Mouse (Mus musculus) effector memory CD4-positive, alpha-beta T cell, adult 7 months (primary cell): ENCODE measurements around the gene Tas2r113. TPM values are rescaled to one million over a fixed set of nuclear protein-coding genes. Genes with fewer than 3 reads are reported as not detected.

ENCODE experiments used
- polyA plus RNA-seq: library from polyadenylated mRNA; unstranded; fragments of 100-300 nt; shearing (Covaris generic); gene quantifications from one replicate; pipeline ENCODE4 v1.2.1, GENCODE M21; 2017

Tas2r113 gene
- not detected for polyA plus RNA-seq

GRCm38 (mm10) chr6:132892711-132893110, at the start of gene Tas2r113:
TSS of gene Tas2r113 (plus strand) at chr6:132893011.

GRCm38 (mm10) chr6:132846842-132847241, 46.0 kb upstream of the Tas2r113 start, which contains the start of gene Tas2r123:
TSS of gene Tas2r123 (plus strand) at chr6:132847142.

GRCm38 (mm10) chr6:132855138-132855537, 37.7 kb upstream of the Tas2r113 start, which contains the start of gene Tas2r116:
TSS of gene Tas2r116 (plus strand) at chr6:132855438.

GRCm38 (mm10) chr6:132867708-132868107, 25.1 kb upstream of the Tas2r113 start, which contains the start of gene Tas2r110:
TSS of gene Tas2r110 (plus strand) at chr6:132868008.

GRCm38 (mm10) chr6:132909351-132909750, 16.5 kb downstream of the Tas2r113 start, which contains the start of gene Tas2r125:
TSS of gene Tas2r125 (plus strand) at chr6:132909651.

Other genes with a start within 250 kb of the Tas2r113 start
- not detected for gene A630073D07Rik, start 241.5 kb upstream of the Tas2r113 start, polyA plus RNA-seq
- gene Tas2r120, start 236.1 kb upstream of the Tas2r113 start, polyA plus RNA-seq = not detected
- not detected for gene Tas2r121, start 192.0 kb upstream of the Tas2r113 start, polyA plus RNA-seq
- not detected for gene Tas2r122, start 181.1 kb upstream of the Tas2r113 start, polyA plus RNA-seq
- not detected for gene Tas2r115, start 155.0 kb upstream of the Tas2r113 start, polyA plus RNA-seq
- not detected for gene Tas2r124, start 138.3 kb upstream of the Tas2r113 start, polyA plus RNA-seq
- gene Tas2r102, start 130.9 kb upstream of the Tas2r113 start, polyA plus RNA-seq = not detected
- gene Tas2r136, start 114.8 kb upstream of the Tas2r113 start, polyA plus RNA-seq = not detected
- gene Tas2r117, start 90.2 kb upstream of the Tas2r113 start, polyA plus RNA-seq = not detected
- not detected for gene Tas2r123, start 45.9 kb upstream of the Tas2r113 start, polyA plus RNA-seq
- not detected for gene Tas2r116, start 37.6 kb upstream of the Tas2r113 start, polyA plus RNA-seq
- not detected for gene Tas2r110, start 25.0 kb upstream of the Tas2r113 start, polyA plus RNA-seq
- gene Tas2r125, start 16.6 kb downstream of the Tas2r113 start, polyA plus RNA-seq = not detected
- not detected for gene Tas2r129, start 58.1 kb downstream of the Tas2r113 start, polyA plus RNA-seq
- gene Tas2r131, start 64.9 kb downstream of the Tas2r113 start, polyA plus RNA-seq = not detected
- gene Tas2r109, start 88.0 kb downstream of the Tas2r113 start, polyA plus RNA-seq = not detected
- 0.55 TPM for gene Tas2r103, start 144.1 kb downstream of the Tas2r113 start, polyA plus RNA-seq
- not detected for gene Tas2r140, start 162.8 kb downstream of the Tas2r113 start, polyA plus RNA-seq
- 32.5 TPM for gene Smim10l1, start 211.9 kb downstream of the Tas2r113 start, polyA plus RNA-seq